Mouse (Mus musculus) embryonic facial prominence, embryonic 12.5 days (tissue): ENCODE results near the gene Ap3s2. TPM values are rescaled to one million over a fixed set of nuclear protein-coding genes. Genes with fewer than 3 reads are reported as not detected.

Experiments used
- ATAC-seq: fragments of 200-750 bp; cut with Nextera tagmentation; 2 replicates; pipeline ENCODE4 v1.8.0; 2017; ENCODE audit not compliant: insufficient number of reproducible peaks, insufficient read depth, low FRiP score, low TSS enrichment
- H3K27ac ChIP-seq: fragments of 300-500 bp; sonication (generic); 2 replicates; pipeline ENCODE4 v1.5.1; 2016; ENCODE audit warnings: mild to moderate bottlenecking
- H3K27me3 ChIP-seq: fragments of 300-500 bp; sonication (generic); 2 replicates; pipeline ENCODE4 v1.6.1; 2016; ENCODE audit warnings: mild to moderate bottlenecking, moderate library complexity
- H3K36me3 ChIP-seq: fragments of 300-500 bp; sonication (generic); 2 replicates; pipeline ENCODE4 v1.6.1; 2016; ENCODE audit warnings: mild to moderate bottlenecking
- H3K4me1 ChIP-seq: fragments of 300-500 bp; sonication (generic); 2 replicates; pipeline ENCODE4 v1.6.1; 2016
- H3K4me2 ChIP-seq: fragments of 300-500 bp; sonication (generic); replicated peaks from 2 replicates; pipeline ENCODE4 v1.6.1; 2016; ENCODE audit warnings: mild to moderate bottlenecking, moderate library complexity
- H3K4me3 ChIP-seq: fragments of 300-500 bp; sonication (generic); 2 replicates; pipeline ENCODE4 v1.5.1; 2016; ENCODE audit warnings: mild to moderate bottlenecking
- H3K9ac ChIP-seq: fragments of 300-500 bp; sonication (generic); 2 replicates; pipeline ENCODE4 v1.6.1; 2016; ENCODE audit warnings: mild to moderate bottlenecking, moderate library complexity
- H3K9me3 ChIP-seq: fragments of 300-500 bp; sonication (generic); 2 replicates; pipeline ENCODE4 v1.6.1; 2016; ENCODE audit warnings: mild to moderate bottlenecking, moderate library complexity
- WGBS: fragments of 180-500 bp; shearing (Covaris S2); methylation state at CpG from one replicate; pipeline ENCODE4 v1.1.7; 2016; 5-methylcytosine and 5-hydroxymethylcytosine counted together
- polyA plus RNA-seq: library from polyadenylated mRNA; unstranded; fragments of >200 nt; fragmentation: Nextera tagmentation; extraction: Ambion mirVana; gene quantifications from 2 replicates; pipeline ENCODE4 v1.2.1, GENCODE M21; 2016

Gene Ap3s2
- polyA plus RNA-seq, 1 experiment from 2014 or later: 38.1 TPM

DNA sequence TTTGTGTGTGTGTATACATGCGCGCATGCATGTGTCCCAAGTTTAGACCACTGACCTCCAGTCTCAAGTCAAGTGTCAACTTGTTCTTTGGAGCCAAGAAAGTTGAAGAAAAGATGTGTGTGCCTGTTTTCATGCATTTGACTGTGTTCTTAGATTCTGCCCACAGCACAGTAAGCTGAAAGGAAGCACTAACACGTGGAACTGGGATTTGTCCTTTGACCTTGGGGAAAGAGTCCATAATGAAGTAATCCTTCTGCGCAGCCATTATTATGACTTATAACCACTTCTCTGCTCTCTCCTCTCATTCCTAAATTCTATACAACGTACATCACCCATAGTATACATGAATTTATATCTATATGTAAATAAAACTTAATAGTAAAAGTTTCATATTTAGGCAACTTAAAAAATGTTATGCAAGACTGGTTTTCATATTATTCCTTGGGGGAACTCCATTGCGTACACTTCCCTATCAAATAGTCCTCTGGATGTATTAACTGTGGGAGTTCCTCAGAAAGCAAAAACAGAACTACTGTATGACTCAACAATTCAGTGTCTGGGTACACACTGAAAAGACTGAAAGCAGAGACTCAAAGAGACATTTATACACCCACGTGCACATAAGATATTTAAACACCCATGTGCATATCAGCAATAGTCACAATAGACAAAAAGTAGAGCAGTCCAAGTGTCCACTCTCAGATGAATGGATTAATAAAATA lies 36.7 kb downstream of the Ap3s2 start:
- Histone ChIP-seq H3K36me3 (peaks cover 34% of the 10 kb centered on the region), H3K27ac (no peak overlapping the region), H3K4me3 (no peak overlapping the region), H3K4me2 (no peak overlapping the region), H3K9me3 (no peaks in the 10 kb centered on the region), H3K9ac (no peak overlapping the region), H3K4me1 (peaks cover 3% of the 10 kb centered on the region; the same call in 1 of the 2 replicates), H3K27me3 (no peaks in the 10 kb centered on the region)
- WGBS: 86% methylated on average over 7 of the region's 7 CpGs
- no peak for ATAC-seq

DNA sequence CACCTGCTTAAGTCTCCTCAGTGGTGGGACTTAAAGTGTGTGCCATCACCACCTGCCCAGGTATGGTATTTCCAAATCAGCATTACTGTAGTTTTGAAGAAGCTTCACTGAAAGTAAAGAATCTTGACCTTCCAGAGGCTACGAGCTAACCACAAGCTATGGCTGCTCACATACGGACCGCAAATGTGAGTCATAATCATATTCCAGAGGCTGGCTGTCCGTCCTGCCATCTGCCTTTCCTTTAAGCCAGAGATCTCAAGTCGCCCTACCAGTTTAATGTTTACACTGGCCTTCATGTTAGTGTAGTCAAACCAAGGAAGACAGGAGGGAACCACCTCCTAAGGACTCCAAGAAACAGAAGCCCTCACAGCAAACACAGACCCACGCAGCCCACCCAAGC lies 38.5 kb downstream of the Ap3s2 start:
- Histone ChIP-seq H3K4me3 (no peak overlapping the region), H3K27me3 (no peaks in the 10 kb centered on the region), H3K9ac (no peak overlapping the region), H3K4me2 (no peak overlapping the region), H3K4me1 (peaks cover 3% of the 10 kb centered on the region; the same call in 1 of the 2 replicates), H3K9me3 (no peaks in the 10 kb centered on the region), H3K36me3 (peaks cover 40% of the 10 kb centered on the region), H3K27ac (no peak overlapping the region)
- 95% methylated on average over 6 of the region's 6 CpGs for WGBS
- ATAC-seq: no peak

DNA sequence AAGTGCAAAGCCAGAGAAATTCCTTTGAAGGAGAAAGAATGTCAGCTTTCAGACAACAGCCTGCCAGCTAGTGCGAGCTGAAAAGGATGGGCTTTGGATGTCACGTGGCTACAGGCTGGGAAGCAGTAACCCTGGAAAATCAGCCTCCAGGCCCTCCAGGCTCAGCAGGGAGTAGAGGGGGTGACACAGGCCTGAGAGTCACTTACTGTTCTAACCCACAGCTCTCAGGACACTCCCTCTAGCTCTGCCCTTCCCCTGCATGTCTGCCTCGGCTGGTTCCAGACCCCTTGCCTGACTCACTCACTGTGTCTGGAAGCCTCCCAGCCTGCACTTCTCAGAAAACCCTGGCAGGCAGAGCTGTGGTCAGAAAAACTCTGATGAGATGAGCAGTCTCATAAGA lies 39.5 kb downstream of the Ap3s2 start:
- ATAC-seq: no peak
- no peaks in the 10 kb centered on the region for H3K27me3 ChIP-seq
- no peak overlapping the region for H3K9ac ChIP-seq
- H3K4me2 ChIP-seq: no peak overlapping the region
- 23% methylated on average over 3 of the region's 3 CpGs for WGBS
- peaks cover 3% of the 10 kb centered on the region; the same call in 1 of the 2 replicates for H3K4me1 ChIP-seq
- H3K9me3 ChIP-seq: no peaks in the 10 kb centered on the region
- H3K27ac ChIP-seq: peak overlapping the region; percentile 37; the same call in 1 of the 2 replicates
- no peak overlapping the region for H3K4me3 ChIP-seq
- H3K36me3 ChIP-seq: peaks cover 40% of the 10 kb centered on the region

GRCm38 (mm10) chr7:79880033-79880432 lies 40.4 kb downstream of the Ap3s2 start:
- Histone ChIP-seq H3K4me3 (no peak overlapping the region), H3K9ac (no peak overlapping the region), H3K4me1 (peaks cover 3% of the 10 kb centered on the region; the same call in 1 of the 2 replicates), H3K4me2 (no peak overlapping the region), H3K27ac (no peak overlapping the region), H3K27me3 (no peaks in the 10 kb centered on the region), H3K36me3 (peaks cover 34% of the 10 kb centered on the region), H3K9me3 (no peaks in the 10 kb centered on the region)
- no peak for ATAC-seq
- WGBS: 82% methylated on average over 6 of the region's 6 CpGs

GRCm38 (mm10) chr7:79878455-79879025 lies 41.9 kb downstream of the Ap3s2 start:
- Histone ChIP-seq H3K4me1 (peaks cover 3% of the 10 kb centered on the region; the same call in 1 of the 2 replicates), H3K4me3 (no peak overlapping the region), H3K27me3 (no peaks in the 10 kb centered on the region), H3K9ac (no peak overlapping the region), H3K9me3 (no peaks in the 10 kb centered on the region), H3K4me2 (no peak overlapping the region), H3K36me3 (peaks cover 30% of the 10 kb centered on the region), H3K27ac (no peak overlapping the region)
- ATAC-seq: no peak
- 63% methylated on average over 2 of the region's 2 CpGs for WGBS

- peaks cover 7% of the 10 kb centered on the region; the same call in 1 of the 2 replicates for H3K4me1 ChIP-seq
- H3K9me3 ChIP-seq: no peaks in the 10 kb centered on the region
- H3K36me3 ChIP-seq: peaks cover 2% of the 10 kb centered on the region; the same call in 1 of the 2 replicates
- H3K4me3 ChIP-seq: no peak overlapping the region
- no peak overlapping the region for H3K9ac ChIP-seq
- no peak overlapping the region for H3K27ac ChIP-seq
- no peaks in the 10 kb centered on the region for H3K27me3 ChIP-seq
- ATAC-seq: no peak
- 87% methylated on average over 6 of the region's 6 CpGs for WGBS
- H3K4me2 ChIP-seq: no peak overlapping the region
These were observed 47.0 kb downstream of the Ap3s2 start for GRCm38 (mm10) chr7:79873407-79873806.

GRCm38 (mm10) chr7:79871797-79872345 lies 48.6 kb downstream of the Ap3s2 start:
- H3K36me3 ChIP-seq: no peaks in the 10 kb centered on the region
- no peaks in the 10 kb centered on the region for H3K27me3 ChIP-seq
- peaks cover 7% of the 10 kb centered on the region; the same call in 1 of the 2 replicates for H3K4me1 ChIP-seq
- no peak overlapping the region for H3K27ac ChIP-seq
- no peaks in the 10 kb centered on the region for H3K9me3 ChIP-seq
- no peak overlapping the region for H3K4me2 ChIP-seq
- 85% methylated on average over 6 of the region's 6 CpGs for WGBS
- no peak overlapping the region for H3K4me3 ChIP-seq
- no peak overlapping the region for H3K9ac ChIP-seq
- ATAC-seq: no peak

DNA sequence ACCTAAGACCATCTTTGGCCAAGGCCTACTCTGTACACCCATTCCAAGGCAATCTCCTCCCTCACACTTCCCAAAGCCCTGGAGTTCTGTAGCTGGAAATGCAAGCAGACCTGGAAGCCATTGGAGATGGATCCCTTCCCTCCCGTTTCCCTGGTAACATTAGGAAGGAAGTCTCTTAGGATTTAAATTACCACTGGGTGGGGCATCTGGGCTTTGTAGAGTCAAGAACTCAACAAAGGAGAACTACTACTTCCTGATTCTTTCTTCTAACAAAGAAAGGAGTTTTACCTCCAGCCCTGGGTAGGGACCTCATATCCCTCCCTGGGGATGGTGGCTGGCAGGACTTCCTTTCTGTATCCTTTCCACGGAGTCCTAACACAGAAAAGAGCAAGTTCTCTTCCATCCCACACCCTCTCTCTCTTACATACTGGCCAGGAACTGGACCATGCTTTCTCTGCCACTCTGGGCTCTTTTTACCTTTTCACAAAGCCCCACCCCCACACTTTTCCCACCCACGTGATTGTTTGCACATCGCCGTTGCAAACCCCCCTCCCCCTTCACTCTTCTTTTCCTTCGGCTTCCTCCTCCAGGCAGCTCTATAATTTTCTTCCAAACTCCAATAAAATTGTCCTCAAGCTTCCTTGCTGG lies 51.3 kb downstream of the Ap3s2 start:
- no peaks in the 10 kb centered on the region for H3K27me3 ChIP-seq
- H3K4me2 ChIP-seq: no peak overlapping the region
- peaks cover 7% of the 10 kb centered on the region; the same call in 1 of the 2 replicates for H3K4me1 ChIP-seq
- H3K9ac ChIP-seq: no peak overlapping the region
- no peak overlapping the region for H3K4me3 ChIP-seq
- no peaks in the 10 kb centered on the region for H3K9me3 ChIP-seq
- no peak for ATAC-seq
- 50% methylated on average over 6 of the region's 6 CpGs for WGBS
- no peak overlapping the region for H3K27ac ChIP-seq
- no peaks in the 10 kb centered on the region for H3K36me3 ChIP-seq

- WGBS: 85% methylated on average over 7 of the region's 7 CpGs
- peaks cover 7% of the 10 kb centered on the region; the same call in 1 of the 2 replicates for H3K4me1 ChIP-seq
- no peaks in the 10 kb centered on the region for H3K9me3 ChIP-seq
- no peak for ATAC-seq
- H3K9ac ChIP-seq: no peak overlapping the region
- no peaks in the 10 kb centered on the region for H3K27me3 ChIP-seq
- no peak overlapping the region for H3K4me2 ChIP-seq
- no peaks in the 10 kb centered on the region for H3K36me3 ChIP-seq
- no peak overlapping the region for H3K4me3 ChIP-seq
- H3K27ac ChIP-seq: no peak overlapping the region
These were observed 52.0 kb downstream of the Ap3s2 start for GRCm38 (mm10) chr7:79868475-79868874.

- no peak overlapping the region for H3K4me2 ChIP-seq
- no peaks in the 10 kb centered on the region for H3K27me3 ChIP-seq
- ATAC-seq: no peak
- WGBS: 73% methylated on average over 13 of the region's 13 CpGs
- no peak overlapping the region for H3K27ac ChIP-seq
- H3K4me1 ChIP-seq: peaks cover 7% of the 10 kb centered on the region; the same call in 1 of the 2 replicates
- H3K4me3 ChIP-seq: no peak overlapping the region
- H3K9me3 ChIP-seq: no peaks in the 10 kb centered on the region
- no peaks in the 10 kb centered on the region for H3K36me3 ChIP-seq
- no peak overlapping the region for H3K9ac ChIP-seq
These were observed 52.6 kb downstream of the Ap3s2 start for GRCm38 (mm10) chr7:79867861-79868260.

- no peaks in the 10 kb centered on the region for H3K9me3 ChIP-seq
- no peak overlapping the region for H3K27ac ChIP-seq
- H3K36me3 ChIP-seq: no peaks in the 10 kb centered on the region
- H3K27me3 ChIP-seq: no peaks in the 10 kb centered on the region
- H3K4me3 ChIP-seq: no peak overlapping the region
- 75% methylated on average over 3 of the region's 3 CpGs for WGBS
- H3K9ac ChIP-seq: no peak overlapping the region
- no peak for ATAC-seq
- peaks cover 7% of the 10 kb centered on the region; the same call in 1 of the 2 replicates for H3K4me1 ChIP-seq
- no peak overlapping the region for H3K4me2 ChIP-seq
These were observed 54.0 kb downstream of the Ap3s2 start for GRCm38 (mm10) chr7:79866294-79867000.
